Mouse (Mus musculus): ENCODE results near the gene Spryd4. TPM values are rescaled to one million over a fixed set of nuclear protein-coding genes. Genes with fewer than 3 reads are reported as not detected.

The Spryd4 gene
- total and polyA plus RNA-seq, 3 experiments = 32.1 to 37.5 (median 35.0) TPM

DNA sequence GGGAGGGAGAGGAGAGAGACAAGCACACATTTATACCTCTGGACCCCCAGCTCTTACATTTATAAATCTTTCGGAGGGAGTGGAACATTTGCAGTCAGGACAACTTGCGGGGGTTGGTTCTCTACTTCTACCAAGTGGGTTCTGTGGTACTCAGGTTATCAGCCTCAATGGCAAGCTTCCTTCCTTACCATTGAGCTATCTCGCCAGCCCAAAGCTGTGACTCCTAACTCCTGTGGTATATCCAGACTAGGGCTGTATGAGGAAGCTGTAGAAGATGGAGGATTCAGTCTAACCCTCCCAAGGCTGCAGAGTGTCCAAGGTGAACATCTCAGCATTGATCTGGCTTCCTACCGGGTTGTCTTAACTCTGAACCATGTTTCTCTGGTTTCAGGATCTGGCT lies 27.5 kb upstream of the Spryd4 start:
- Histone ChIP-seq H3K4me3 (no peak overlapping the region), H3K36me3 (ENCODE audit: control insufficient read depth, insufficient read depth, low read length) (no peaks in the 10 kb centered on the region), H3K4me1 (ENCODE audit: control insufficient read depth, insufficient read depth, low read length) (peaks cover 5% of the 10 kb centered on the region), H3K9ac (ENCODE audit: low read depth, low read length) (no peak overlapping the region), H3K27me3 (ENCODE audit: control insufficient read depth, insufficient read depth, low read length) (no peaks in the 10 kb centered on the region), H3K27ac (no peak overlapping the region), H3K79me2 (replicated peaks; ENCODE audit: control insufficient read depth, insufficient read depth, low read length) (no peaks in the 10 kb centered on the region)
- DNase-seq = no peak
- WGBS = 98% methylated on average over 4 of the region's 4 CpGs
- intact Hi-C loops (cut with DNase I) = no loop called here
- no peak for TF ChIP-seq POLR2A (IDR thresholded peaks at IDR 0.05; ENCODE audit: insufficient read depth, low read depth, low read length)
- TF ChIP-seq EP300 (IDR thresholded peaks at IDR 0.05; ENCODE audit: insufficient read depth, low read depth, low read length) = no peak
- TF ChIP-seq CTCF (IDR thresholded peaks at IDR 0.05) = no peak

DNA sequence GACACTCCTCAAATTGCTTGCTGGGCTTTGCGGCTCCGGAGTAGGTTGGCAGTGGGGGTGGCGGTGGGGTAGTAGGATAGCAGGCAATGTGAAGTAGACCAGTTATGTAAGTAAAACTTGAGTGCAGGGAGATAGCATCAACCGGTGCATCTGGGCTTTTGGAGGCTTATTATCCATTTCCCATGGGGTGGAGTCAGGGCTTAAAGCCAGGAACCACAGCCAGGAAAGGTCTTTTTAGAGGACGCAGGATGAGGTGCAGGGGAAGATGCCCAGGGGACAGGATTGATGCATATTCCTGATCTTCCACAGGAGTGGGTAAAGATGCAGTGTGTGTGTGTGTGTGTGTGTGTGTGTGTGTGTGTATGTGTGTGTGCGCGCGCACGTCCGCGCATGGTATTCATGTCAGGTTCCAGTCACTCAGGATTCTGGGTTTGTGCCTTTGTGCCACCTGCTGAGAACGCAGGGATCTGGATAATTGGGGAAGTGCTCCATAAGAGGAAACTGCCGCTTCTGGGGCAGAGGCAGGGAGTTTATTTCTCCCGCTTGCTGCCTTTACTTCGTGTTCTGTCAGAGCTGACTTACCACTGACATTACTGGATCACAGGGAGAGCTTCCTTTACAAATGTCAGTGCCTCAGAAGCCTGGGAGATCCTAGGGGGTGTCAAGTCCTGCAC lies 26.3 kb upstream of the Spryd4 start:
- no peak overlapping the region for H3K4me3 ChIP-seq
- WGBS = 34% methylated on average over 15 of the region's 15 CpGs
- DNase-seq = peak; percentile 61 to 71
- no peak overlapping the region for H3K9ac ChIP-seq (ENCODE audit: low read depth, low read length)
- intact Hi-C loops (cut with DNase I) = no loop called here
- H3K36me3 ChIP-seq (ENCODE audit: control insufficient read depth, insufficient read depth, low read length) = no peaks in the 10 kb centered on the region
- peaks cover 4% of the 10 kb centered on the region for H3K4me1 ChIP-seq (ENCODE audit: control insufficient read depth, insufficient read depth, low read length)
- H3K27ac ChIP-seq = peak overlapping the region; percentile 36
- no peaks in the 10 kb centered on the region for H3K79me2 ChIP-seq (replicated peaks; ENCODE audit: control insufficient read depth, insufficient read depth, low read length)
- TF ChIP-seq EP300 (IDR thresholded peaks at IDR 0.05; ENCODE audit: insufficient read depth, low read depth, low read length) (peak; percentile 90), CTCF (IDR thresholded peaks at IDR 0.05) (no peak)
- H3K27me3 ChIP-seq (ENCODE audit: control insufficient read depth, insufficient read depth, low read length) = no peaks in the 10 kb centered on the region

DNA sequence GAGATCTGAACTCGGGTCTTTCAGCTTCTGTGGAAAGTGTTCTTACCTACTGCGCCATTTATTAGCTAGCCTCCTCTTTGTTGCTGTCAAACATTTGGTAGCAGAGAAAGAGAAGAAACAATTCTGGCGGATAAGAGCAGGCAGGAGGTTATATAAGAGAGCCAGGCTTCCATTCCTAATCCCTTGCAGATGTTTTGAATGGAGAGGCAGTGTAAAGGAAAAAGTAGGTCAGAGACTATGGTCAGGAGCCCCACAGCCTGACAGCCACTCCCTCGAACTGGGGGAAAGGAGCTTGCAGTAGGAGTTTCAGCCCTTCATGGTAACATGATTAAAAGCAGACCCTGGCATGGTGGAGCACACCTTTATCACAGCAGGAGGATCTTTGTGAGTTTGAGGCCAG lies 24.7 kb upstream of the Spryd4 start:
- Histone ChIP-seq H3K36me3 (ENCODE audit: control insufficient read depth, insufficient read depth, low read length) (no peaks in the 10 kb centered on the region), H3K4me1 (ENCODE audit: control insufficient read depth, insufficient read depth, low read length) (peaks cover 3% of the 10 kb centered on the region), H3K27me3 (ENCODE audit: control insufficient read depth, insufficient read depth, low read length) (no peaks in the 10 kb centered on the region), H3K79me2 (replicated peaks; ENCODE audit: control insufficient read depth, insufficient read depth, low read length) (no peaks in the 10 kb centered on the region), H3K4me3 (no peak overlapping the region), H3K27ac (no peak overlapping the region), H3K9ac (ENCODE audit: low read depth, low read length) (no peak overlapping the region)
- intact Hi-C loops (cut with DNase I) = no loop called here
- WGBS = 72% methylated on average over 4 of the region's 4 CpGs
- DNase-seq = no peak
- no peak for TF ChIP-seq POLR2A (IDR thresholded peaks at IDR 0.05; ENCODE audit: insufficient read depth, low read depth, low read length)
- TF ChIP-seq EP300 (IDR thresholded peaks at IDR 0.05; ENCODE audit: insufficient read depth, low read depth, low read length) = no peak
- TF ChIP-seq CTCF (IDR thresholded peaks at IDR 0.05) = no peak

GRCm38 (mm10) chr10:128232420-128232985 lies 20.9 kb upstream of the Spryd4 start:
- intact Hi-C loops (cut with DNase I) = loop anchor here (1.0 kb wide), 1 partner anchor 19 kb away; no protein-coding TSS in a partner anchor
- DNase-seq = peak; percentile 52 to 55
- Histone ChIP-seq H3K27me3 (ENCODE audit: control insufficient read depth, insufficient read depth, low read length) (no peaks in the 10 kb centered on the region), H3K4me1 (ENCODE audit: control insufficient read depth, insufficient read depth, low read length) (peaks cover 1% of the 10 kb centered on the region; the same call in 1 of the 2 replicates), H3K79me2 (replicated peaks; ENCODE audit: control insufficient read depth, insufficient read depth, low read length) (no peaks in the 10 kb centered on the region), H3K27ac (peak overlapping the region; percentile 85), H3K9ac (ENCODE audit: low read depth, low read length) (peak overlapping the region; percentile 68), H3K36me3 (ENCODE audit: control insufficient read depth, insufficient read depth, low read length) (no peaks in the 10 kb centered on the region), H3K4me3 (peak overlapping the region; percentile 91)
- TF ChIP-seq CTCF (IDR thresholded peaks at IDR 0.05) (peak; percentile 89), EP300 (IDR thresholded peaks at IDR 0.05; ENCODE audit: insufficient read depth, low read depth, low read length) (no peak), POLR2A (IDR thresholded peaks at IDR 0.05; ENCODE audit: insufficient read depth, low read depth, low read length) (no peak)
- WGBS = under 1% methylated on average over 14 of the region's 14 CpGs

- Histone ChIP-seq H3K4me3 (peak within 1 kb of the TSS; percentile 91), H3K9ac (ENCODE audit: low read depth, low read length) (peak within 1 kb of the TSS; percentile 68), H3K36me3 (ENCODE audit: control insufficient read depth, insufficient read depth, low read length) (no peaks in the 10 kb centered on the region), H3K79me2 (replicated peaks; ENCODE audit: control insufficient read depth, insufficient read depth, low read length) (no peaks in the 10 kb centered on the region), H3K27me3 (ENCODE audit: control insufficient read depth, insufficient read depth, low read length) (no peaks in the 10 kb centered on the region), H3K27ac (peak within 1 kb of the TSS; percentile 85), H3K4me1 (ENCODE audit: control insufficient read depth, insufficient read depth, low read length) (peaks cover 1% of the 10 kb centered on the region; the same call in 1 of the 2 replicates)
- TF ChIP-seq EP300 (IDR thresholded peaks at IDR 0.05; ENCODE audit: insufficient read depth, low read depth, low read length) (0 out of 2 replicates have a peak, but pooled peaks have one; percentile 37), CTCF (IDR thresholded peaks at IDR 0.05) (no peak), POLR2A (IDR thresholded peaks at IDR 0.05; ENCODE audit: insufficient read depth, low read depth, low read length) (peak; percentile 86)
- under 1% methylated on average over 58 of the region's 58 CpGs for WGBS
- intact Hi-C loops (cut with DNase I) = loop anchor here (1.0 kb wide), 1 partner anchor 19 kb away; no protein-coding TSS in a partner anchor
- peak; percentile 93 to 96 for DNase-seq
These were observed 20.3 kb upstream of the Spryd4 start, which contains the start of gene Timeless for GRCm38 (mm10) chr10:128231697-128232419. Gene Timeless (plus strand): TSS chr10:128232065.
